Mouse (Mus musculus) CD8-positive naive resting alpha-beta T cell, adult 2 months (primary cell): Measurements from ENCODE around the gene Jagn1.

Experiments
- DNase-seq, 2 experiments: peaks; one replicate each; pipeline ENCODE4 v3.0.0; 2022; ENCODE audit warnings: low read depth in 2 of 2, low spot score in 2 of 2

Gene Jagn1

GRCm38 (mm10) chr6:113442442-113443090, at the start of gene Jagn1:
TSS of gene Jagn1 (plus strand) at chr6:113442569.
- peak; percentile 90 to 95 for DNase-seq

GRCm38 (mm10) chr6:113393951-113394350, 48.4 kb upstream of the Jagn1 start:
- DNase-seq: no peak

- DNase-seq: no peak
Observed at GRCm38 (mm10) chr6:113394811-113395210, 47.6 kb upstream of the Jagn1 start.

- no peak for DNase-seq
Observed at GRCm38 (mm10) chr6:113395501-113395900, 46.9 kb upstream of the Jagn1 start.

- DNase-seq: no peak
Observed at GRCm38 (mm10) chr6:113396270-113397030, 45.9 kb upstream of the Jagn1 start.

GRCm38 (mm10) chr6:113402094-113402493, 40.3 kb upstream of the Jagn1 start:
- no peak for DNase-seq

- no peak for DNase-seq
Observed at GRCm38 (mm10) chr6:113404649-113405448, 37.5 kb upstream of the Jagn1 start.

GRCm38 (mm10) chr6:113405483-113405882, 36.9 kb upstream of the Jagn1 start:
- DNase-seq: no peak

- no peak for DNase-seq
Observed at GRCm38 (mm10) chr6:113406683-113407082, 35.7 kb upstream of the Jagn1 start.

- DNase-seq: no peak
Observed at GRCm38 (mm10) chr6:113410001-113410400, 32.4 kb upstream of the Jagn1 start.

- DNase-seq: no peak
Observed at GRCm38 (mm10) chr6:113416416-113416815, 26.0 kb upstream of the Jagn1 start.

GRCm38 (mm10) chr6:113418441-113419198, 23.7 kb upstream of the Jagn1 start:
- no peak for DNase-seq

- DNase-seq: peak; percentile 96 to 98
Observed at GRCm38 (mm10) chr6:113419199-113419587, 23.2 kb upstream of the Jagn1 start, which contains the start of gene Rpusd3. TSS of gene Rpusd3 (minus strand) at chr6:113419340.

GRCm38 (mm10) chr6:113423000-113423399, 19.4 kb upstream of the Jagn1 start:
- DNase-seq: no peak

- no peak for DNase-seq
Observed at GRCm38 (mm10) chr6:113424187-113424586, 18.2 kb upstream of the Jagn1 start.

- DNase-seq: no peak
Observed at GRCm38 (mm10) chr6:113426696-113427095, 15.7 kb upstream of the Jagn1 start.

GRCm38 (mm10) chr6:113427397-113427796, 15.0 kb upstream of the Jagn1 start:
- DNase-seq: peak; percentile 40 to 49

GRCm38 (mm10) chr6:113428006-113428405, 14.4 kb upstream of the Jagn1 start:
- DNase-seq: no peak

GRCm38 (mm10) chr6:113429965-113430364, 12.4 kb upstream of the Jagn1 start:
- DNase-seq: no peak

GRCm38 (mm10) chr6:113430846-113431245, 11.5 kb upstream of the Jagn1 start:
- no peak for DNase-seq

- DNase-seq: no peak
Observed at GRCm38 (mm10) chr6:113431801-113432200, 10.6 kb upstream of the Jagn1 start.
